Mouse (Mus musculus) megakaryocyte progenitor cell, adult 5-6 weeks (primary cell): ENCODE measurements around the gene Mt3. TPM values are rescaled to one million over a fixed set of nuclear protein-coding genes. Genes with fewer than 3 reads are reported as not detected.
"Not testable (repeated sequence)": the region's sequence is repeated elsewhere in the genome, so short reads cannot be mapped to it uniquely, and the experiment has no call there.

Source experiments
- ATAC-seq: replicated peaks from 2 replicates; pipeline ENCODE4 v1.8.0; 2016; ENCODE audit warnings: mild to moderate bottlenecking, moderate TSS enrichment, inconsistent platforms; ENCODE audit not compliant: poor library complexity
- total RNA-seq, 2 experiments: library from RNA; stranded (forward) in 1 of 2; stranded (reverse) in 1 of 2; fragments of 157-497, 149-512 nt in 1 of 2; fragments of 200-1000 nt in 1 of 2; gene quantifications; 2 replicates each; pipeline versions ENCODE4 v1.2.3 to v1.2.4; 2015 to 2017

Mt3 gene
- total RNA-seq (2015) (not detected in 2 replicates), total RNA-seq (2017) (not detected in 2 replicates)

- ATAC-seq = peak; percentile 90
Observed at GRCm38 (mm10) chr8:94152513-94153300, at the start of gene Mt3. Mt3 (plus strand) TSS chr8:94152607.

- peak; percentile 44 for ATAC-seq
Observed at GRCm38 (mm10) chr8:94104146-94104545, 48.3 kb upstream of the Mt3 start.

- no peak for ATAC-seq
Observed at GRCm38 (mm10) chr8:94107871-94108270, 44.5 kb upstream of the Mt3 start.

GRCm38 (mm10) chr8:94109396-94109795 is 43.0 kb upstream of the Mt3 start:
- peak; percentile 73 for ATAC-seq

GRCm38 (mm10) chr8:94109835-94110234 is 42.6 kb upstream of the Mt3 start:
- no peak for ATAC-seq

- ATAC-seq = peak; percentile 72
Observed at GRCm38 (mm10) chr8:94110526-94111177, 41.8 kb upstream of the Mt3 start.

- 0 out of 2 replicates have a peak, but pooled peaks have one; percentile 10 for ATAC-seq
Observed at GRCm38 (mm10) chr8:94113435-94113834, 39.0 kb upstream of the Mt3 start.

- ATAC-seq = no peak
Observed at GRCm38 (mm10) chr8:94113972-94114371, 38.4 kb upstream of the Mt3 start.

GRCm38 (mm10) chr8:94118776-94119430 is 33.5 kb upstream of the Mt3 start:
- ATAC-seq = peak; percentile 94

GRCm38 (mm10) chr8:94121625-94122024 is 30.8 kb upstream of the Mt3 start:
- ATAC-seq = no peak

GRCm38 (mm10) chr8:94122711-94123468 is 29.5 kb upstream of the Mt3 start:
- ATAC-seq = peak; percentile 52

- no peak for ATAC-seq
Observed at GRCm38 (mm10) chr8:94127711-94128110, 24.7 kb upstream of the Mt3 start.

- no peak for ATAC-seq
Observed at GRCm38 (mm10) chr8:94129133-94129789, 23.1 kb upstream of the Mt3 start.

GRCm38 (mm10) chr8:94130126-94130525 is 22.3 kb upstream of the Mt3 start:
- no peak for ATAC-seq

- ATAC-seq = no peak
Observed at GRCm38 (mm10) chr8:94132096-94132495, 20.3 kb upstream of the Mt3 start.

GRCm38 (mm10) chr8:94134601-94135000 is 17.8 kb upstream of the Mt3 start:
- not testable (repeated sequence) for ATAC-seq

- ATAC-seq = no peak
Observed at GRCm38 (mm10) chr8:94135556-94135955, 16.9 kb upstream of the Mt3 start.

GRCm38 (mm10) chr8:94136192-94136591 is 16.2 kb upstream of the Mt3 start:
- no peak for ATAC-seq

- ATAC-seq = no peak
Observed at GRCm38 (mm10) chr8:94136933-94137332, 15.5 kb upstream of the Mt3 start, which contains the start of gene Mt4. Mt4 (plus strand) TSS chr8:94137197.

GRCm38 (mm10) chr8:94140266-94140795 is 12.1 kb upstream of the Mt3 start:
- ATAC-seq = no peak
